Mouse (Mus musculus): ENCODE measurements at regions not wholly inside any gene's neighbourhood (a gene's known extent, or its start where the extent isn't known, plus 50 kb on each side); places are given as distances from the start of the nearest gene placed in this dataset.

DNA sequence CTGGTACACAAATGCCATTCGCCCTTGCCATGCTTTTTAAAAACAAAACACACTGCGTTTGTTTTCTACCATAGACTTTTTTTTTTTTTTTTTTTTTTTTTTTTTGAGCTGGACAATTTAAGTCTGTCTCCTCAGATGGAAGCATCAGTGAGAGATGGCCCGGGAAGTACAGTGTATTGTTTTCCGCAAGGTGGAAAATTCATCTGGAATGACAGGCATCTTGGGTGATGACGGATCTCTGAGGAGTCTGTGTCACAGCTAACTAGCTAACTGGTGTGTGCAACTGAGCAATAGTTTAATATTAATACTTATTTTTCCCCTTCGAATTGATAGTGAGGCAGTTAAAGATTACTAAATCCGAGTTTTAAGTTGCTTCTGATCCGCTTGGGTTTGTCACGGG is 228.7 kb upstream of the Arglu1 start:
- H3K27me3 ChIP-seq (replicated peaks), result no peaks in the 10 kb centered on the region
- no peak for ATAC-seq (ENCODE audit: insufficient number of reproducible peaks, low FRiP score)
- no peaks in the 10 kb centered on the region for H3K4me1 ChIP-seq (replicated peaks)
- no peak overlapping the region for H3K4me3 ChIP-seq
- H3K9ac ChIP-seq, result no peak overlapping the region
- 0 out of 2 replicates have a peak, but pooled peaks cover 6% of the 10 kb centered on the region for H3K9me3 ChIP-seq (replicated peaks)
- H3K27ac ChIP-seq (ENCODE audit: poor library complexity, severe bottlenecking), result no peak overlapping the region
- 78% methylated on average over 9 of the region's 9 CpGs for WGBS
- no peak overlapping the region for H3K4me2 ChIP-seq
- no peaks in the 10 kb centered on the region for H3K36me3 ChIP-seq

DNA sequence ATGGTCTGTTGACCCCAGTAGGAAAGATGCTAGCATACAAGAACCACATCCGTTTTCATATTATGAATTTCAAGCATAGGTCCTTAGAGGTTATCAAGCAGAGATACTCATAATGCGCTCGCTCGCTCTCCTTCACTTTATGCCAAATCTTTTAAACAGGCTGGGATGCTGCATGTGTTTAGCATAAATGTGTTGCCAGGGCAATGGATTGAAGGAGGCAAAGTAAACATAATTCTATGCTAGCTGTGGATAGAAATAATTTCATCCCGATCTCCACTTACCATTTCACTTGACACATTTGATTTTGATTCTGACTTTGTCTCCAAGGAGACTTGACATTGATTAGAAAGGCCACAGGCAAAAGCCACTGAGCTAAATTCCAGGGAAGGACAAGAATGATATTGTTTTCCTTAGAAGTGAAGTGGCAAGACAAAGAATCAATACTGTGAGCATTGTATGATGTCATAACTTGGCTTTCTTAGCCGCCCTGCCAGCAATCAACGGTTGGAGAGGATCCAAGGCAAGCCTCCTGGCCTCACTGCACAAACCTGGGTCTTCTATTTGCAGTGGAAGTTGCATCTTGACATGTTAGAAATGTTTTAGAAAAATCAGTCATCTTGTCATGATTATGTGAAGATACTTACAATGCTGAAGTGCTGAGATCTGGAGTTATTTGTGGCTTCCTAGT is 217.3 kb upstream of the Arglu1 start:
- WGBS, result 72% methylated on average over 7 of the region's 7 CpGs
- H3K4me1 ChIP-seq (replicated peaks), result peaks cover 4% of the 10 kb centered on the region; the same call in 1 of the 2 replicates
- no peaks in the 10 kb centered on the region for H3K36me3 ChIP-seq
- ATAC-seq (ENCODE audit: insufficient number of reproducible peaks, low FRiP score), result no peak
- no peaks in the 10 kb centered on the region for H3K27me3 ChIP-seq (replicated peaks)
- H3K4me3 ChIP-seq, result no peak overlapping the region
- no peak overlapping the region for H3K9ac ChIP-seq
- no peaks in the 10 kb centered on the region for H3K9me3 ChIP-seq (replicated peaks)
- H3K4me2 ChIP-seq, result no peak overlapping the region
- no peak overlapping the region for H3K27ac ChIP-seq (ENCODE audit: poor library complexity, severe bottlenecking)

DNA sequence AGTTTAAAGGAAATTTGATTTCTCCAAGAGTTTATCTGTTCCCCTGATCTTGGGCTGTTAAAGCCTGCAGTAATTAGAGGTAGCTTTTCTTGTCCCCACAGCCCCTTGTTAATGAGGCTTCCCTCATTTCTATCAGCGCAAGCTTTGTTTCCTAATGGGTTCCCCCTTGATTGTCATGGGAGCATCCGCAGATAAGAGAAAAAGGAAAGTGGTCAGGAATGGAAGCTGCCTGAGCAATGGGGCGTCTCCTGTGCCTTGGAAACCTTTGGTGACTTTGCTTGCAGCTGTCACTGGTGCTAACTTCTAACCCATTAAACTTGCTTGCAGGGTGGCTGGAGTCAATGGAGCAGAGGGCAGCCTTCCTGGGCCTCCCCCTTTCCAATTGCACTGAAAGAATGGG is 202.7 kb upstream of the Arglu1 start:
- H3K4me1 ChIP-seq (replicated peaks), result no peaks in the 10 kb centered on the region
- no peak overlapping the region for H3K27ac ChIP-seq (ENCODE audit: poor library complexity, severe bottlenecking)
- ATAC-seq (ENCODE audit: insufficient number of reproducible peaks, low FRiP score), result no peak
- no peaks in the 10 kb centered on the region for H3K27me3 ChIP-seq (replicated peaks)
- WGBS, result 20% methylated on average over 3 of the region's 3 CpGs
- no peaks in the 10 kb centered on the region for H3K36me3 ChIP-seq
- H3K4me2 ChIP-seq, result no peak overlapping the region
- no peaks in the 10 kb centered on the region for H3K9me3 ChIP-seq (replicated peaks)
- no peak overlapping the region for H3K4me3 ChIP-seq
- H3K9ac ChIP-seq, result no peak overlapping the region

DNA sequence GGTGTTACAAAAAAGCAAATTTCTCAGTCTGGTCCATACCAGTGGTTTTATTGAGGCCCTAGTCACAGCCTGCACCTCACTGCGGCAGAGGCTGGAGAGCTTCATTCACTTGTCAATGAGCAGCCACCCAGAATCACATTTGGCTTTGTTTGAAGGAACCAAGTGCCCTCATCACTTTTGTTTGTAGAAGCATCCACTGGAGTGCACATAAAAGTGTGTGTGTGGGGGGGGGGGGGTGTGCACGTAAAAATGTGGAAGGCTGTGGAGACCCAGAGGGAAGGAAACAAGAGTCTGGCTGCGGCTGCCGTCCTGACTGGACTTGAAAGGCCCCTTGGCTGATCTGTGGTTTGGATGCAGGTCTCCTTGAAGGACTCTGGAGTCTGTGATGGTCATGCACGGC is 187.0 kb upstream of the Arglu1 start:
- no peak overlapping the region for H3K27ac ChIP-seq (ENCODE audit: poor library complexity, severe bottlenecking)
- no peak overlapping the region for H3K4me2 ChIP-seq
- no peaks in the 10 kb centered on the region for H3K27me3 ChIP-seq (replicated peaks)
- no peaks in the 10 kb centered on the region for H3K36me3 ChIP-seq
- H3K9me3 ChIP-seq (replicated peaks), result no peaks in the 10 kb centered on the region
- 78% methylated on average over 5 of the region's 5 CpGs for WGBS
- H3K4me1 ChIP-seq (replicated peaks), result no peaks in the 10 kb centered on the region
- ATAC-seq (ENCODE audit: insufficient number of reproducible peaks, low FRiP score), result no peak
- H3K4me3 ChIP-seq, result no peak overlapping the region
- no peak overlapping the region for H3K9ac ChIP-seq

DNA sequence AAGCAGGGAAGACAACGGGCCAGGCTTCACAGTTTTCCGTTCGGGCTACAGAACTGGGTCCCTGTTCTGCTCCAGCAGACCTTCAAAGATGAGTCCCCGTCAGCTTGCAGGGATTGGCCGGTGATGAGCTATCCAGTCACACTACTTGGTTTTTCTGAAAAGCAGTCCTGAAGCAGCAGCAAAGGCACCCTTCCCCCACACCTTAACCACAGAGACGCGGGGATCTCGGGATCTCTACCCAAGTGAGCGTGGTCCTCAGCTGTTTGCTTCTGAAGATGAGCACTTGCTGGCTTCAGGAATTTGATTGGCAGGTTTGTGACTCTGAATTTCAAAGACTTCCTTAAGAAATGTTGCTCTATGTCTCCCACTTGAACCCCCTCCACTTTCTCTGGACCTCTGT is 186.6 kb upstream of the Arglu1 start:
- Histone ChIP-seq H3K4me3 (no peak overlapping the region), H3K27me3 (replicated peaks) (no peaks in the 10 kb centered on the region), H3K9me3 (replicated peaks) (no peaks in the 10 kb centered on the region), H3K36me3 (no peaks in the 10 kb centered on the region), H3K27ac (ENCODE audit: poor library complexity, severe bottlenecking) (no peak overlapping the region), H3K4me2 (no peak overlapping the region), H3K4me1 (replicated peaks) (no peaks in the 10 kb centered on the region), H3K9ac (no peak overlapping the region)
- 74% methylated on average over 9 of the region's 9 CpGs for WGBS
- no peak for ATAC-seq (ENCODE audit: insufficient number of reproducible peaks, low FRiP score)

DNA sequence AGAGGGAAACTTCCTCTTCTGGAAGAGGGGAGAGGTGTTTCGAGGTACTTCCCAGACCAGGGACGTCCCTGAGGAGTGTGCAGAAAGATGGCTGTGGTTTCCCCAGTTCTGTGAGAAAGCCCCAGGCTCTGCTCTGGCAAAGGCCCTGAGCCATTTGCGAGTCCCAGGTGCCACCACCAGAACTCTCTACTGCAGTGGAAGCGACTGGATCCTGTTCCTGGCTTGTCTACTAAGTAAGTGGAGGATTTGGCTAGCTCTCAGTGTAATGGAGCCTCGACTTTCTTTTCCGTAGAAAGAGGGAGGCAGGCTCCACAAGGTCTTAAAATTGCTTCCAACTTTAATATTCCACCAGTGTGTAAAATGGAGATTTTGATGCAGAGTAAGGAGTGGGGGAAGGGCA is 186.1 kb upstream of the Arglu1 start:
- Histone ChIP-seq H3K9me3 (replicated peaks) (no peaks in the 10 kb centered on the region), H3K4me3 (no peak overlapping the region), H3K4me2 (no peak overlapping the region), H3K27ac (ENCODE audit: poor library complexity, severe bottlenecking) (no peak overlapping the region), H3K36me3 (no peaks in the 10 kb centered on the region), H3K27me3 (replicated peaks) (no peaks in the 10 kb centered on the region), H3K9ac (no peak overlapping the region), H3K4me1 (replicated peaks) (no peaks in the 10 kb centered on the region)
- no peak for ATAC-seq (ENCODE audit: insufficient number of reproducible peaks, low FRiP score)
- WGBS, result 79% methylated on average over 6 of the region's 6 CpGs

DNA sequence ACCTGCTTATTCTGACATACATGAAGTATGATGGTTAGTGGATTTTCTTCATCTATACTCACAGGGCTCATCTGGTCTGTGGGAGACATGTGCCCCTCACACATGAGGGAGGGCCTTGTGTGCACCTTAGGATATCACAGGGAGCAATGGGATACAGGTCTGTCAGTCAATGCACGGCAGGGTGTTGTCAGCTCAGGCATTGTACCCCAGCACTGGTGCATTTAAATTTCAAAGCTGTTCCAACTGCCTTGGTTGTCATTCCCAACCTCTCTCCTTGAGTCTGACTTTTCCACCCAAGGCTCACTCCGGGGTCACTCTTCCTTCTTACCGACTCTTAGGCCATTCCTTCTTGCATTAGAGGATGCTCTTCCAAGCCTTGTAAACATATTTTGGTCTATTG is 181.6 kb upstream of the Arglu1 start:
- H3K4me3 ChIP-seq, result no peak overlapping the region
- H3K9ac ChIP-seq, result no peak overlapping the region
- H3K36me3 ChIP-seq, result no peaks in the 10 kb centered on the region
- no peak overlapping the region for H3K4me2 ChIP-seq
- WGBS, result 60% methylated on average over 3 of the region's 3 CpGs
- peaks cover 4% of the 10 kb centered on the region; the same call in 1 of the 2 replicates for H3K4me1 ChIP-seq (replicated peaks)
- H3K27ac ChIP-seq (ENCODE audit: poor library complexity, severe bottlenecking), result no peak overlapping the region
- no peak for ATAC-seq (ENCODE audit: insufficient number of reproducible peaks, low FRiP score)
- no peaks in the 10 kb centered on the region for H3K27me3 ChIP-seq (replicated peaks)
- no peaks in the 10 kb centered on the region for H3K9me3 ChIP-seq (replicated peaks)

DNA sequence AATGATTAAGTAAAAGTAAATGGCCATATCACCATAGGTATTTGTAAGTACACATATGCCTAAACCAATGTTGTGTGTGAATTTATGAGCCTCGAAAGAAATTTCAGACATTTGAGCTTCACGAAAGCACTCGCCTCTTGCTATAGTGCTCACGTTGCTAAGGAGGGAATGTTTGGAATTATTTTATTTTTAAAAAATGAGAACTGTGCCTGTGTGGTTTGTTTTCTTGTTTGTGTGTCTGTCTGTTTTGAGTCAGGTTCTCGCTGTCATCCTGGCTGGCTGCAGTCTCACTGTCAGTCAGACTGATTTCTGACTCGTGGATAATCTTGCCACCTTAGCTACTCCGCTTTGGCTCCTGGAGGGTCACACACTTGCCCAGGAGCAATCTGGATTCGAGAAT is 180.7 kb upstream of the Arglu1 start:
- no peaks in the 10 kb centered on the region for H3K9me3 ChIP-seq (replicated peaks)
- no peak for ATAC-seq (ENCODE audit: insufficient number of reproducible peaks, low FRiP score)
- peaks cover 4% of the 10 kb centered on the region; the same call in 1 of the 2 replicates for H3K4me1 ChIP-seq (replicated peaks)
- no peak overlapping the region for H3K4me2 ChIP-seq
- no peaks in the 10 kb centered on the region for H3K36me3 ChIP-seq
- H3K9ac ChIP-seq, result no peak overlapping the region
- WGBS, result 71% methylated on average over 8 of the region's 8 CpGs
- no peak overlapping the region for H3K4me3 ChIP-seq
- H3K27ac ChIP-seq (ENCODE audit: poor library complexity, severe bottlenecking), result no peak overlapping the region
- no peaks in the 10 kb centered on the region for H3K27me3 ChIP-seq (replicated peaks)

DNA sequence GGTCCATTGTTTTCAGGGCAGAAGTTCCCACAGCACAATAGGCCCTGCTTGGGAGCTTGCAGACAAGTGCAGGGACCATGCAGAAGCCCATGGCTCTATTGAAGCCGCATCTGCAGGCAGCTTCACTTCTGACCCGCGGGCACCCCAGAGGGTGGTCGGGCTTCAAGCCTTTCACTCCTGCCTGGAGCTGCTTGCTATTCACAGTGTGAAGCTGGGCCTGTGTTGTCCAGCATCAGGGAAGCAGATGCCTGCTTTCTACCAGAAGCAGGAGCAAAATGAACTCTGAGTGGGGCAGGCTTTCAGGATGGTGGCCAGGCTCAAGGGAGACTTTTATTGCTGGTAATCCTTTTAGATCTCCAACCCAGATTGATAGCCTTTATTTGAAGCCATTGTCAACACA is 180.2 kb upstream of the Arglu1 start:
- H3K27me3 ChIP-seq (replicated peaks), result no peaks in the 10 kb centered on the region
- H3K9ac ChIP-seq, result no peak overlapping the region
- H3K4me3 ChIP-seq, result no peak overlapping the region
- H3K4me1 ChIP-seq (replicated peaks), result peaks cover 4% of the 10 kb centered on the region; the same call in 1 of the 2 replicates
- no peak overlapping the region for H3K27ac ChIP-seq (ENCODE audit: poor library complexity, severe bottlenecking)
- H3K36me3 ChIP-seq, result no peaks in the 10 kb centered on the region
- 11% methylated on average over 4 of the region's 4 CpGs for WGBS
- ATAC-seq (ENCODE audit: insufficient number of reproducible peaks, low FRiP score), result no peak
- H3K9me3 ChIP-seq (replicated peaks), result no peaks in the 10 kb centered on the region
- H3K4me2 ChIP-seq, result no peak overlapping the region

DNA sequence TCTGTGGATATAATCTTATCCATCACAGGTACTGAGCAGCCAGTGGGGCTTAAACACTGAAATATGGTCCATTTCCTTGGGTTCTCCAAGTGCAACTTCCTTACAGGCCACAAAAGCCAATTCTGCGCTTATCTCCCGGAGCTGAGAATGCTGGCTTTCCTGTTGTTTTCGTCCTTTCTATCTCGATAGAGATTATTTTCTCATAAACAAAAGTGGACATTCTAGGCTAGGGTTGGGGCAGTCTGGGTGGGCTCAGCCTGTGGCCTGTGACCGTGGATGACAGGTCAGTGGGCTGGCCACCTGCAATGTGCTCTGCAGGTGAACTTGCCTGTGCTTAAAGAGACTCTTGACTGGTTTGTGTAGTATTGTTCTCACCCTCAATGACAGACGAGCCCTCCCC is 179.0 kb upstream of the Arglu1 start:
- 47% methylated on average over 6 of the region's 6 CpGs for WGBS
- Histone ChIP-seq H3K4me1 (replicated peaks) (peaks cover 4% of the 10 kb centered on the region; the same call in 1 of the 2 replicates), H3K4me3 (no peak overlapping the region), H3K27me3 (replicated peaks) (no peaks in the 10 kb centered on the region), H3K4me2 (no peak overlapping the region), H3K27ac (ENCODE audit: poor library complexity, severe bottlenecking) (no peak overlapping the region), H3K9ac (no peak overlapping the region), H3K36me3 (no peaks in the 10 kb centered on the region), H3K9me3 (replicated peaks) (no peaks in the 10 kb centered on the region)
- no peak for ATAC-seq (ENCODE audit: insufficient number of reproducible peaks, low FRiP score)

DNA sequence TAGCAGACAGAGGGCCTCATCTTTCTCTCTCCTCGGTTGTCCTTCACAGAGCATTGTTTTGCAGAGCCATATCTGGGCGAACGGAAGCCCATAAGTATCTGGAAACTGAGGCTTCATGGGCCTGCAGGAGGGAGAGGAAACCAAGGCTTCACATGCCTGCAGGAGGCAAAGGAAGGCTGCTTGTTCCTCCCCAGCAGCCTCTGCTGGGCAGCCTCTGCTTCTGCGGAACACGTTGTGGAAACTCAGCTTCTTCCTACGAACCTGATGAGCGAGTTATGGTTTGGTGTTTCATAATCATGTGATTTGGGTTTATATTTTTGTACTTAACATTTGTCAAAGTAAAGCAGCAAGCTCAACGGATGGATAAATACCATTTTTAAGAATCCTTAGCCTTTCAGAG is 177.6 kb upstream of the Arglu1 start:
- 67% methylated on average over 8 of the region's 8 CpGs for WGBS
- H3K36me3 ChIP-seq, result no peaks in the 10 kb centered on the region
- no peak overlapping the region for H3K4me3 ChIP-seq
- H3K4me2 ChIP-seq, result no peak overlapping the region
- ATAC-seq (ENCODE audit: insufficient number of reproducible peaks, low FRiP score), result no peak
- H3K27ac ChIP-seq (ENCODE audit: poor library complexity, severe bottlenecking), result no peak overlapping the region
- no peak overlapping the region for H3K9ac ChIP-seq
- H3K9me3 ChIP-seq (replicated peaks), result no peaks in the 10 kb centered on the region
- H3K27me3 ChIP-seq (replicated peaks), result no peaks in the 10 kb centered on the region
- H3K4me1 ChIP-seq (replicated peaks), result peaks cover 4% of the 10 kb centered on the region; the same call in 1 of the 2 replicates

DNA sequence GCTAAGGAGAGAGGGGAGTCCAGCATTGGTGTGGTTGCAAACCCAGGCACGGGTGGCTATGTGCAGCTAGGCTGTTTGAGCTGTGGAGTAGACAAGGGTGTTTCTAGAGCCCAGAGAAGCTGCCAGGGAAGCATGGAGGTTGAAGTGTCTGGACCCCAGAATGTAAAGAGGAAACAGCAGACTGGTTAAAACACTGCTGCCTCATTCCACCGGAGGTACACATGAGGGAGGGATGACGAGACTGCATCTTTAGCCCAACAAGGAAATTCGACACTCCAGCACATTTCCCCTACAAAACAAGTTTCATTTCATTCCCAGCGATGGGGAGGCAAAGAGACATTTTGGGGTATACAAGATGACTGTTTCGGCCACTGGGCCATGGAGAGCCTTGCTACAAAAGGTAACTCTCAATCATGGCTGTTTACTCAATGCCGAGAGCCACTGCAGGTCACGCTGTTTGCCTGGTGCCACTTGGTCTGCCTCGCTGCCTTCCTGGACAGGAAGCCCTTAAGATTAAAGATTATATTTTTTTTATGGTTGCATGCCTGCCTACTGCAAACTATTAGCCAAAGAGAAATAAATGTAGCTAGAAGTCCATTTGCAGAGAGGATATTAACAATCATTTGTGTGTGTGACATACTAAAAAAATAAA is 176.9 kb upstream of the Arglu1 start:
- Histone ChIP-seq H3K4me1 (replicated peaks) (peaks cover 4% of the 10 kb centered on the region; the same call in 1 of the 2 replicates), H3K36me3 (no peaks in the 10 kb centered on the region), H3K4me3 (no peak overlapping the region), H3K4me2 (no peak overlapping the region), H3K27me3 (replicated peaks) (no peaks in the 10 kb centered on the region), H3K27ac (ENCODE audit: poor library complexity, severe bottlenecking) (no peak overlapping the region), H3K9me3 (replicated peaks) (no peaks in the 10 kb centered on the region), H3K9ac (no peak overlapping the region)
- 43% methylated on average over 9 of the region's 9 CpGs for WGBS
- no peak for ATAC-seq (ENCODE audit: insufficient number of reproducible peaks, low FRiP score)
